ENCODE assay signal across 21 mouse cellular contexts in genomic region chr5:35050541-35050940, GRCm38 (mm10). TPM values are rescaled to one million over a fixed set of nuclear protein-coding genes. Genes with fewer than 3 reads are reported as not detected.
DNase-seq lines count a peak whose midpoint lies in the region; ATAC-seq and TF ChIP-seq lines count a peak whose summit lies in the region.
"Had no signal": no experiment of that assay in that cellular context is flagged by ENCODE, and none has a peak within 500 bp of the region (broad histone marks: within the 10 kb centered on the region; RNA-seq: fewer than 3 reads in every experiment).

No protein-coding gene starts in this region.

- no peak overlapping the region for H3K4me2 ChIP-seq in lung, embryonic 14.5 days
- H3K4me2 ChIP-seq: forebrain, embryonic 15.5 days; heart, embryonic 15.5 days; hindbrain, embryonic 12.5 days; limb, embryonic 15.5 days; midbrain, embryonic 11.5 days had no signal

- ATAC-seq in lung, embryonic 14.5 days (ENCODE audit: insufficient read depth), result no peak
- ATAC-seq: forebrain, embryonic 15.5 days had no signal

- H3K9me3 ChIP-seq in lung, embryonic 14.5 days (ENCODE audit: low read depth, low read length), result no peaks in the 10 kb centered on the region
- H3K9me3 ChIP-seq: forebrain, embryonic 15.5 days; heart, embryonic 15.5 days; hindbrain, embryonic 12.5 days; limb, embryonic 15.5 days had no signal

- H3K36me3 ChIP-seq in kidney, adult 2 months (ENCODE audit: control insufficient read depth, insufficient read depth, low read length), result no peaks in the 10 kb centered on the region
- no peaks in the 10 kb centered on the region for H3K36me3 ChIP-seq in lung, embryonic 14.5 days (ENCODE audit: insufficient read depth)
- H3K36me3 ChIP-seq: forebrain, embryonic 15.5 days; heart, embryonic 15.5 days; hindbrain, embryonic 12.5 days; limb, embryonic 15.5 days had no signal

- H3K27me3 ChIP-seq in kidney, adult 2 months (replicated peaks; ENCODE audit: control insufficient read depth, insufficient read depth, low read length), result no peaks in the 10 kb centered on the region
- no peaks in the 10 kb centered on the region for H3K27me3 ChIP-seq in lung, embryonic 14.5 days (ENCODE audit: insufficient read depth, low read length)
- H3K27me3 ChIP-seq: forebrain, embryonic 15.5 days; heart, embryonic 15.5 days; hindbrain, embryonic 12.5 days; limb, embryonic 15.5 days had no signal

- WGBS in kidney, adult 2 months, result 78% methylated on average over 5 of the region's 5 CpGs
- WGBS in lung, embryonic 14.5 days, result 65% methylated on average over 5 of the region's 5 CpGs

- no peak for DNase-seq in kidney, adult 2 months
- DNase-seq in kidney, postnatal 25 days, result no peak
- no peak for DNase-seq in lung, embryonic 14.5 days
- no peak for DNase-seq in lung, postnatal 36 days
- DNase-seq in ES-CJ7 (ENCODE audit: low read depth, low spot score), result peak; percentile 26
- no peak for DNase-seq in yolk sac, embryonic 10.5 days (ENCODE audit: low spot score)
- DNase-seq: cerebellum, postnatal 10 days; heart, adult 18-20 months; kidney, postnatal 10 days; layer of hippocampus, adult 9-11 months; lung, postnatal 4 days; right cerebral cortex, postnatal 4 days; thymus, postnatal 36 days had no signal

- no peaks in the 10 kb centered on the region for H3K4me1 ChIP-seq in kidney, adult 2 months (ENCODE audit: control insufficient read depth, insufficient read depth, low read length)
- H3K4me1 ChIP-seq in lung, embryonic 14.5 days (ENCODE audit: insufficient read depth), result no peaks in the 10 kb centered on the region; the same call in 1 of the 2 replicates
- no peaks in the 10 kb centered on the region for H3K4me1 ChIP-seq in cortical plate, adult 2 months (ENCODE audit: control insufficient read depth, insufficient read depth, low read length)
- H3K4me1 ChIP-seq: forebrain, embryonic 15.5 days; hindbrain, embryonic 12.5 days; limb, embryonic 15.5 days had no signal

- no peak overlapping the region for H3K9ac ChIP-seq in lung, embryonic 14.5 days
- H3K9ac ChIP-seq: forebrain, embryonic 15.5 days; heart, embryonic 15.5 days; hindbrain, embryonic 12.5 days; limb, embryonic 15.5 days had no signal

- no peak for TF ChIP-seq POLR2A in kidney, adult 2 months (IDR thresholded peaks at IDR 0.05; ENCODE audit: low read depth, low read length)
- TF ChIP-seq POLR2A in cortical plate, adult 2 months (IDR thresholded peaks at IDR 0.05; ENCODE audit: extremely low read depth, insufficient read depth, low read length), result no peak

- H3K4me3 ChIP-seq in kidney, adult 2 months (ENCODE audit: insufficient read depth, low read depth, low read length), result no peak overlapping the region
- H3K4me3 ChIP-seq in lung, embryonic 14.5 days (ENCODE audit: low read depth, low read length), result no peak overlapping the region
- no peak overlapping the region for H3K4me3 ChIP-seq in cortical plate, adult 2 months (ENCODE audit: insufficient read depth, low read length)
- H3K4me3 ChIP-seq: erythroblast, embryonic 14.5 days; forebrain, embryonic 15.5 days; heart, embryonic 15.5 days; hindbrain, embryonic 12.5 days; limb, embryonic 15.5 days had no signal

- peak; percentile 36; the same call in 1 of the 2 replicates for TF ChIP-seq CTCF in kidney, adult 2 months (conservative IDR thresholded peaks at IDR 0.05; ENCODE audit: insufficient read depth, insufficient read length, low read depth, low read length)
- TF ChIP-seq CTCF in lung, embryonic 14.5 days (IDR thresholded peaks at IDR 0.05; ENCODE audit: low read depth), result peak; percentile 31
- peak; percentile 30; the same call in 1 of the 2 replicates for TF ChIP-seq CTCF in cortical plate, adult 2 months (IDR thresholded peaks at IDR 0.05; ENCODE audit: extremely low read depth, insufficient read depth, low read length)

- H3K27ac ChIP-seq in kidney, adult 2 months (ENCODE audit: insufficient read depth, low read depth, low read length), result no peak overlapping the region
- no peak overlapping the region for H3K27ac ChIP-seq in lung, embryonic 14.5 days (ENCODE audit: low read depth)
- no peak overlapping the region for H3K27ac ChIP-seq in cortical plate, adult 2 months (ENCODE audit: insufficient read depth, low read length)
- H3K27ac ChIP-seq: forebrain, embryonic 15.5 days; heart, embryonic 15.5 days; hindbrain, embryonic 12.5 days; limb, embryonic 15.5 days had no signal

RNA-seq across cellular contexts. Expression of gene Dok7, which starts 6.0 kb away (rescaled TPM):
- polyA plus RNA-seq in kidney, adult 2 months (2012; rRNA removed), result 1.5 and 1.6 TPM in 2 replicates
- 0.83 and 1.4 TPM in 2 replicates for polyA plus RNA-seq in lung, embryonic 14.5 days (2014; fragmentation: Nextera tagmentation; extraction: Ambion mirVana)
- 17.1 and 17.7 TPM in 2 replicates for polyA plus RNA-seq in cortical plate, adult 2 months (2012; rRNA removed)
- polyA plus RNA-seq: erythroblast, embryonic 14.5 days had no signal

RNA-seq across cellular contexts. Expression of gene Hgfac, which starts 9.2 kb away (rescaled TPM):
- 46.8 and 66.0 TPM in 2 replicates for polyA plus RNA-seq in kidney, adult 2 months (2012; rRNA removed)
- polyA plus RNA-seq in lung, embryonic 14.5 days (2014; fragmentation: Nextera tagmentation; extraction: Ambion mirVana), result 0.37 TPM in 1 of 2 replicates, not detected in the other
- polyA plus RNA-seq in cortical plate, adult 2 months (2012; rRNA removed), result 0.44 and 0.45 TPM in 2 replicates
- polyA plus RNA-seq: embryonic facial prominence, embryonic 11.5 days had no signal

RNA-seq across cellular contexts. Expression of gene Lrpap1, which starts 55.0 kb away (rescaled TPM):
- 281 and 314 TPM in 2 replicates for polyA plus RNA-seq in kidney, adult 2 months (2012; rRNA removed)
- polyA plus RNA-seq in lung, embryonic 14.5 days (2014; fragmentation: Nextera tagmentation; extraction: Ambion mirVana), result 120 and 127 TPM in 2 replicates
- 113 and 116 TPM in 2 replicates for polyA plus RNA-seq in cortical plate, adult 2 months (2012; rRNA removed)

Comparison
In these comparisons a context has a peak if more than half of its experiments do, and no peak if none do; other contexts are left out.
1. RNA of gene Hgfac, which starts 9.2 kb away (polyA plus RNA-seq): 46.8 to 66.0 TPM in kidney, adult 2 months; 0.44 to 0.45 TPM in cortical plate, adult 2 months and 0.37 TPM in lung, embryonic 14.5 days; every median in the first group is over 10 times any median in the second.
2. Peak in every context shown above with its lines, with median percentiles within 50 percentile points of each other: CTCF ChIP-seq.